Mouse (Mus musculus) limb, embryonic 14.5 days (tissue): ENCODE results near the gene Dnm1l. TPM values are rescaled to one million over a fixed set of nuclear protein-coding genes. Genes with fewer than 3 reads are reported as not detected.
A peak's percentile ranks its signal among the peaks of the same experiment; 100 is the strongest.
"Not testable (repeated sequence)": the region's sequence is repeated elsewhere in the genome, so short reads cannot be mapped to it uniquely, and the experiment has no call there.

Source experiments
- ATAC-seq: fragments of 200-750 bp; cut with Nextera tagmentation; 2 replicates; pipeline ENCODE4 v1.8.0; 2017; ENCODE audit warnings: low read depth, moderate number of reproducible peaks, moderate TSS enrichment; ENCODE audit not compliant: low FRiP score
- DNase-seq: peaks from one replicate; pipeline ENCODE4 v3.0.0-alpha.2; 2015; ENCODE audit warnings: low spot score
- H3K27ac ChIP-seq: fragments of 300-500 bp; sonication (generic); replicated peaks from 2 replicates; pipeline ENCODE4 v1.5.1; 2014; ENCODE audit warnings: low read depth, mild to moderate bottlenecking, low read length, moderate library complexity, mixed read lengths
- H3K27me3 ChIP-seq: fragments of 300-500 bp; sonication (generic); 2 replicates; pipeline ENCODE4 v1.6.1; 2014; ENCODE audit warnings: low read length, mixed read lengths; ENCODE audit not compliant: control insufficient read depth, insufficient read depth
- H3K36me3 ChIP-seq: fragments of 300-500 bp; sonication (generic); 2 replicates; pipeline ENCODE4 v1.6.1; 2014; ENCODE audit warnings: mild to moderate bottlenecking, low read length, moderate library complexity, mixed read lengths; ENCODE audit not compliant: control insufficient read depth, insufficient read depth
- H3K4me1 ChIP-seq: fragments of 300-500 bp; sonication (generic); 2 replicates; pipeline ENCODE4 v1.6.1; 2014; ENCODE audit warnings: antibody characterized with exemption, low read length, mixed read lengths; ENCODE audit not compliant: control insufficient read depth, insufficient read depth
- H3K4me2 ChIP-seq: fragments of 300-500 bp; sonication (generic); replicated peaks from 2 replicates; pipeline ENCODE4 v1.6.1; 2014; ENCODE audit warnings: low read depth, mild to moderate bottlenecking, low read length, moderate library complexity; ENCODE audit not compliant: severe bottlenecking
- H3K4me3 ChIP-seq: fragments of 300-500 bp; sonication (generic); replicated peaks from 2 replicates; pipeline ENCODE4 v1.5.1; 2014; ENCODE audit warnings: low read length
- H3K9ac ChIP-seq: fragments of 300-500 bp; sonication (generic); 2 replicates; pipeline ENCODE4 v1.6.1; 2014; ENCODE audit warnings: mild to moderate bottlenecking, low read depth, low read length, moderate library complexity; ENCODE audit not compliant: severe bottlenecking
- H3K9me3 ChIP-seq: fragments of 300-500 bp; sonication (generic); 2 replicates; pipeline ENCODE4 v1.6.1; 2016; ENCODE audit warnings: low read length; ENCODE audit not compliant: control insufficient read depth
- POLR2A ChIP-seq: fragments of 200-500 bp; IDR thresholded peaks from 2 replicates; pipeline ENCODE4 v1.8.0; 2012; ENCODE audit warnings: inconsistent platforms, mild to moderate bottlenecking, moderate library complexity, borderline replicate concordance; ENCODE audit not compliant: insufficient read depth, insufficient read length; ENCODE audit errors: extremely low read depth
- WGBS: fragments of 180-500 bp; shearing (Covaris S2); extraction: QIAGEN DNeasy Blood & Tissue Kit; methylation state at CpG from one replicate; pipeline ENCODE4 v1.1.7; 2014; 5-methylcytosine and 5-hydroxymethylcytosine counted together
- polyA plus RNA-seq, 2 experiments: library from polyadenylated mRNA; depleted of rRNA in 1 of 2; stranded (reverse) in 1 of 2; unstranded in 1 of 2; fragments of >200 nt; fragmentation: Nextera tagmentation in 1 of 2; extraction: Ambion mirVana in 1 of 2; gene quantifications; 2 replicates each; pipeline versions ENCODE4 v1.2.1 to v1.2.3; 2012 to 2014

Gene Dnm1l
- polyA plus RNA-seq (2012; rRNA removed), result 41.7 and 51.3 TPM in 2 replicates
- polyA plus RNA-seq (2014; fragmentation: Nextera tagmentation; extraction: Ambion mirVana), result 54.1 and 54.7 TPM in 2 replicates

- ATAC-seq (peak; percentile 99), DNase-seq (peak; percentile 92)
- H3K9me3 ChIP-seq, result no peaks in the 10 kb centered on the region
- no peaks in the 10 kb centered on the region for H3K36me3 ChIP-seq
- H3K27me3 ChIP-seq, result no peaks in the 10 kb centered on the region
- peak within 1 kb of the TSS; percentile 93 for H3K9ac ChIP-seq
- H3K4me1 ChIP-seq, result 0 out of 2 replicates have a peak, but pooled peaks cover 5% of the 10 kb centered on the region
- WGBS, result under 1% methylated on average over 54 of the region's 55 CpGs
- TF ChIP-seq POLR2A, result peak; percentile 87; the same call in 1 of the 2 replicates
- H3K27ac ChIP-seq, result peak within 1 kb of the TSS; percentile 81
- H3K4me3 ChIP-seq, result peak within 1 kb of the TSS; percentile 70
- peak within 1 kb of the TSS; percentile 64 for H3K4me2 ChIP-seq
These were observed at the start of gene Dnm1l for GRCm38 (mm10) chr16:16358481-16359100. Gene Dnm1l, minus strand, starts transcription at chr16:16358959.

DNA sequence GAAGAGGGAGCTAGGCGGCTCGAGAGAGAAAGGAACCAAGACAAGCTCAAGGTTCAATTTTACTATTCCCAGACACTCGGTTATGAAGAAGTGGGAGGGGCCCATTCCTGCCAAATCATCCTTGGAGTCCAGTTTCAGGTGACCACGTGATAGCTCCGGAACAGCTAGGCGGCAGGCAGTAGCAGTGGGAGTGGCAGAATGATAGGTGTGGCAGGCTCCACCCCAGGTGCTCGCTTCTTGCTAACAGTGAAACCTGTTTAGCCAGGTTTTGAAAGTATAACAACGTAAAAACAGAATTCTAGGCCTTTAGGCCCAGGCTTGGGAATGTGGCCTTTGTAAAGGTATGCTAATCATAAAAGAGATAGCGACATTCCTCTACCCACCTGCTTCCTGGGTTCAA lies 8.5 kb upstream of the Dnm1l start:
- H3K9me3 ChIP-seq, result not testable (repeated sequence)
- WGBS, result 63% methylated on average over 8 of the region's 9 CpGs
- DNase-seq, result peak; percentile 8

GRCm38 (mm10) chr16:16359101-16359482 lies 333 bp upstream of the Dnm1l start:
- not testable (repeated sequence) for H3K9ac ChIP-seq, DNase-seq, H3K9me3 ChIP-seq, H3K27me3 ChIP-seq, H3K27ac ChIP-seq, H3K4me1 ChIP-seq, H3K36me3 ChIP-seq
- peak overlapping the region; percentile 70 for H3K4me3 ChIP-seq
- ATAC-seq, result peak; percentile 7; the same call in 1 of the 2 replicates
- WGBS, result 59% methylated on average over 9 of the region's 9 CpGs
- H3K4me2 ChIP-seq, result peak overlapping the region; percentile 64; the same call in 1 of the 2 replicates

More for the DNA sequence above, 8.5 kb upstream of the Dnm1l start:
- not testable (repeated sequence) for H3K9ac ChIP-seq, H3K36me3 ChIP-seq, H3K4me2 ChIP-seq, H3K27me3 ChIP-seq, ATAC-seq, H3K27ac ChIP-seq, H3K4me3 ChIP-seq, H3K4me1 ChIP-seq

- no peaks in the 10 kb centered on the region for H3K27me3 ChIP-seq
- no peak for ATAC-seq
- 13% methylated on average over 6 of the region's 6 CpGs for WGBS
These were observed 851 bp downstream of the Dnm1l start for GRCm38 (mm10) chr16:16357908-16358307.

GRCm38 (mm10) chr16:16346420-16346819 lies 12.3 kb downstream of the Dnm1l start:
- Histone ChIP-seq H3K4me1 (no peaks in the 10 kb centered on the region), H3K27ac (no peak overlapping the region), H3K4me2 (no peak overlapping the region), H3K9me3 (no peaks in the 10 kb centered on the region), H3K4me3 (no peak overlapping the region), H3K36me3 (peaks cover 10% of the 10 kb centered on the region), H3K9ac (no peak overlapping the region), H3K27me3 (no peaks in the 10 kb centered on the region)
- WGBS, result 89% methylated on average over 5 of the region's 5 CpGs
- no peak for ATAC-seq
- no peak for DNase-seq
- TF ChIP-seq POLR2A, result no peak

More at GRCm38 (mm10) chr16:16357908-16358307, 851 bp downstream of the Dnm1l start:
- Histone ChIP-seq H3K36me3 (0 out of 2 replicates have a peak, but pooled peaks cover under 1% of the 10 kb centered on the region), H3K4me2 (peak overlapping the region; percentile 64), H3K27ac (peak overlapping the region; percentile 81; the same call in 1 of the 2 replicates), H3K9me3 (no peaks in the 10 kb centered on the region), H3K4me1 (0 out of 2 replicates have a peak, but pooled peaks cover 5% of the 10 kb centered on the region), H3K9ac (peak overlapping the region; percentile 93), H3K4me3 (peak overlapping the region; percentile 70)
- DNase-seq, result no peak
- TF ChIP-seq POLR2A, result no peak
